Mouse (Mus musculus) ES-E14 (cell line): ENCODE results near the gene Bcas3.

Experiments used
- CHD2 ChIP-seq: IDR thresholded peaks from 2 replicates; pipeline ENCODE4 v1.6.1; 2014; ENCODE audit warnings: mild to moderate bottlenecking, low read depth, low read length, inconsistent platforms
- HCFC1 ChIP-seq: IDR thresholded peaks from 2 replicates; pipeline ENCODE4 v1.6.1; 2012; ENCODE audit warnings: low read length, inconsistent platforms, borderline replicate concordance; ENCODE audit not compliant: insufficient read depth
- MAFK ChIP-seq: IDR thresholded peaks from 2 replicates; pipeline ENCODE4 v1.6.1; 2014; ENCODE audit warnings: mild to moderate bottlenecking, low read depth, low read length, inconsistent platforms; ENCODE audit not compliant: insufficient read depth
- ZC3H11A ChIP-seq: IDR thresholded peaks from 2 replicates; pipeline ENCODE4 v1.6.1; 2012; ENCODE audit warnings: low read depth, mild to moderate bottlenecking, inconsistent platforms, low read length, borderline replicate concordance
- ZNF384 ChIP-seq: IDR thresholded peaks from 2 replicates; pipeline ENCODE4 v1.6.1; 2012; ENCODE audit warnings: low read depth, low read length, inconsistent platforms

DNA sequence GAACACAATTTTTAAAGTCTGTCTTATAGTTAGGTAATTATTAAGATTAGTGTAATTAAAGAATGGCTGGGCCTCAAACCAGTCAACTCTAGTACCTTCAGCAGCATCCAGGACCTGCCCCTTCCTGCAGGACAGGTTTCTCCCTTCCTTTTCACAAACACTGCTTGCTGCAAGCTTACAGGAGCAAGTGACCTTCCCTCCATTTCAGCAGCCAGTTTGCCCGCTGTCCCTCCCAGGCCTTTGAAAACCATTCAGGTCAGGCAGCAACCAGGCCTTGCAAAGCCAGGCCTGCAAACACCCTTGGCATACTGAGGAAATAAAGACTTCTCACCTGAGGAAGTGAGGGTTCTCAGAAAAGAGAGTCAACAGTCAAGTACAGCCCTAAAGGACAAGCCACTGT, 438.2 kb downstream of the Bcas3 start:
- TF ChIP-seq MAFK, result no peak
- TF ChIP-seq ZNF384, result no peak
- TF ChIP-seq ZC3H11A, result no peak
- no peak for TF ChIP-seq HCFC1
- no peak for TF ChIP-seq CHD2
